Mouse (Mus musculus) bone marrow macrophage, adult 2 months (primary cell): Measurements from ENCODE around the gene Rexo5.

Experiments used
- CTCF ChIP-seq: IDR thresholded peaks from 2 replicates; pipeline ENCODE4 v1.5.1; 2012; ENCODE audit warnings: low read depth, mild to moderate bottlenecking, low read length, moderate library complexity
- POLR2A ChIP-seq: IDR thresholded peaks from 2 replicates; pipeline ENCODE4 v1.6.1; 2012; ENCODE audit warnings: mild to moderate bottlenecking, low read depth, low read length, borderline replicate concordance

GRCm38 (mm10) chr7:119762166-119762697, 31.6 kb upstream of the Rexo5 start:
- TF ChIP-seq POLR2A (no peak), CTCF (no peak)
